Mouse (Mus musculus) spleen, postnatal 14 days (tissue): Measurements from ENCODE around the gene Kif3c.
"Not testable (repeated sequence)": the region's sequence is repeated elsewhere in the genome, so short reads cannot be mapped to it uniquely, and the experiment has no call there.

Source experiments
- DNase-seq, 2 experiments: peaks; one replicate each; pipeline ENCODE4 v3.0.0; 2021 to 2022; ENCODE audit warnings: low spot score in 2 of 2

Kif3c gene

GRCm38 (mm10) chr12:3368771-3369170 lies 3.8 kb downstream of the Kif3c start:
- DNase-seq: no peak

GRCm38 (mm10) chr12:3370979-3371925 lies 6.3 kb downstream of the Kif3c start:
- no peak for DNase-seq

GRCm38 (mm10) chr12:3371991-3372390 lies 7.1 kb downstream of the Kif3c start:
- no peak for DNase-seq

- DNase-seq: no peak
These were observed 8.6 kb downstream of the Kif3c start for GRCm38 (mm10) chr12:3373566-3373965.

- no peak for DNase-seq
These were observed 9.6 kb downstream of the Kif3c start for GRCm38 (mm10) chr12:3374552-3374951.

- DNase-seq: no peak
These were observed 12.3 kb downstream of the Kif3c start for GRCm38 (mm10) chr12:3377190-3377589.

- no peak for DNase-seq
These were observed 12.8 kb downstream of the Kif3c start for GRCm38 (mm10) chr12:3377755-3378154.

- DNase-seq: no peak
These were observed 19.9 kb downstream of the Kif3c start for GRCm38 (mm10) chr12:3384860-3385259.

- no peak for DNase-seq
These were observed 20.3 kb downstream of the Kif3c start for GRCm38 (mm10) chr12:3385271-3385670.

GRCm38 (mm10) chr12:3385940-3386339 lies 21.0 kb downstream of the Kif3c start:
- DNase-seq: no peak

- DNase-seq: no peak
These were observed 23.0 kb downstream of the Kif3c start for GRCm38 (mm10) chr12:3387891-3388290.

GRCm38 (mm10) chr12:3389394-3389793 lies 24.5 kb downstream of the Kif3c start:
- no peak for DNase-seq

GRCm38 (mm10) chr12:3390071-3390470 lies 25.1 kb downstream of the Kif3c start:
- no peak for DNase-seq

- peak; percentile 51 to 75 for DNase-seq
These were observed 25.8 kb downstream of the Kif3c start for GRCm38 (mm10) chr12:3390577-3391262.

GRCm38 (mm10) chr12:3391276-3391675 lies 26.3 kb downstream of the Kif3c start:
- no peak for DNase-seq

GRCm38 (mm10) chr12:3393140-3393539 lies 28.2 kb downstream of the Kif3c start:
- no peak for DNase-seq

- DNase-seq: no peak
These were observed 32.0 kb downstream of the Kif3c start for GRCm38 (mm10) chr12:3396931-3397330.

- DNase-seq: not testable (repeated sequence)
These were observed 40.7 kb downstream of the Kif3c start for GRCm38 (mm10) chr12:3405662-3406061.

- no peak for DNase-seq
These were observed 41.7 kb downstream of the Kif3c start for GRCm38 (mm10) chr12:3406585-3406984.

GRCm38 (mm10) chr12:3414956-3415355 lies 50.0 kb downstream of the Kif3c start:
- no peak for DNase-seq

- DNase-seq: no peak
These were observed 53.8 kb downstream of the Kif3c start for GRCm38 (mm10) chr12:3418761-3419160.

GRCm38 (mm10) chr12:3420519-3420918 lies 55.6 kb downstream of the Kif3c start:
- DNase-seq: no peak

GRCm38 (mm10) chr12:3422786-3423185 lies 57.9 kb downstream of the Kif3c start:
- no peak for DNase-seq
